Mouse (Mus musculus): ENCODE data around the gene Zfp821.
"Not testable (repeated sequence)": the region's sequence is repeated elsewhere in the genome, so short reads cannot be mapped to it uniquely, and the experiment has no call there.

Zfp821 gene

DNA sequence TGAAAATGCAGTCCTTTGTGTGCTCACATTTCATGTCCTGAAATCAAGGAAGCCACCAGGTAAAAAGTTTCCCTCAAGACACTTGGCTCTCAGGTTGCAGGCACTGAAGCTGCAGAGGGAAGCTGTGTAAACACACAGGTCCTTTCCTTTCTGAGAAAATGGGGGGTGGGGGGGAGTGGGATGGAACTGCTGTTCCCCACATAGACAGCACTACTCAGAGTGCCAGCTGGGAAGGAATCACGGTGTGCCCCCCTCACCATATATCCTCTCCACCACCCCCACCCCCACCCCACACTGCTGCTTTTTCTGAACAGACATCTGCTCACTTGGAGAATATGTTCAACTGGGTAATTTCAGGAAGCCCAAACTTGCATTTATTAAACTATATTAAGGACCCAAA lies 7.2 kb downstream of the Zfp821 start:
- DNase-seq (ENCODE audit: low spot score in 2 of 2): no peak

- DNase-seq (ENCODE audit: low spot score in 2 of 2): no peak
These were observed 9.6 kb downstream of the Zfp821 start for GRCm38 (mm10) chr8:109714961-109715360.

DNA sequence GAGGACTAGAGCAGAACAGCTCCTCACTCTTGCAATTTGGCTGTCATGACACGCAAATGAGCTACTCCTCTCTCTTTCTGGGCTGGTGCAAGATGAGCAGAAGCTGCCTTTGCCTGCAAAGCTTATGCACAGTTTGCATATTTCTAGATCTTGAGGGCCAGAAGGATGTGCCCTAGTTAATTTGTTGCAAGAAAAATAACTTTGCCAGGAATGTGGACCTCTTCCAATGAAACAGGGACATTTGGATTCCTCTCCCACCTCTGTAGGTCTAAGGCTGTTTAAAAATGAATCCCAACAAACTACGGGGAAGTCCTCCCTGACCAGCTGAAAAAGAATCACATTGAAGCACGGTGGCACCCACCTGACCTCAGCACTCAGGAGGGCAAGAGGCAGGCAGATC lies 19.8 kb downstream of the Zfp821 start:
- no peak for DNase-seq (ENCODE audit: low spot score in 2 of 2)

DNA sequence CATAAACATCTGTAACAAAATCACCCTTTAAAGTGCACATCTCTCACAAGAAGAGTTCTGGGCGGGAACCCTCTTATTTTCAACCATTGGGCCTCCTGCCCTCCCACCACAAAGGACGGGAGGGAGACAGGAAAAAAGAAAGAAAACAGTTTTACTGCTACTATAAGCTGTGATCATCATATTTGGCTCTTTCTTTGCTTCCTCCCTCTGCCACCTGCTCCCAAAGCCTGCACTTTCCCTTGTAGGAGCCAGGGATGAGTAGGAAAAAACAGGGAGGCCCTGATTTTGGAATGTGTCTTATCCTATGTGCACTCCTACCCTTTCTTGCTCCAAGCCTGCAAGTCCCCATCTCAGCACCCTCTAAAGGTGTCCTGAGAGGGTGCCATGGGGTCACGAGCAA lies 25.7 kb downstream of the Zfp821 start:
- DNase-seq (ENCODE audit: low spot score in 2 of 2): no peak

DNA sequence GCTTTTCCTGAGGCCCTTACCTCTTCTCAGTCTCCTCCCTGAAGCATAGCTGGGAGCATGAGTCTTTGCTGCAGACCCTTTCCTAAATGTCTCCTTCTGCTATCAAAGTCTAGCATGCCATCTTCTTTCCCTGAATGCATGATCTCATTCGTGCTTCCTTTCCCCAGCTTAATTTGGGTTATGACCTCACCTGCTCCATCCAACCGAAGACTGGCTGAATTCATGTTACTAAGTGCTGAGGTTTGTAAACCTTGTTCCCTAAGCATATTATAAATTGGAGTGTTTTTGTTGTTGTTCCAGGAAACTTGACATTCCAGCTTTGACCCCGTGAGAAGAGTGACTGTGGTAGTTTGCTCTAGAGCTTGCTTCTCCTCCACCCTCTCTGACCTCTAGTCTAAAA lies 28.7 kb downstream of the Zfp821 start:
- DNase-seq (ENCODE audit: low spot score in 2 of 2): no peak

GRCm38 (mm10) chr8:109736819-109737218 lies 31.5 kb downstream of the Zfp821 start:
- DNase-seq (ENCODE audit: low spot score in 2 of 2): no peak

DNA sequence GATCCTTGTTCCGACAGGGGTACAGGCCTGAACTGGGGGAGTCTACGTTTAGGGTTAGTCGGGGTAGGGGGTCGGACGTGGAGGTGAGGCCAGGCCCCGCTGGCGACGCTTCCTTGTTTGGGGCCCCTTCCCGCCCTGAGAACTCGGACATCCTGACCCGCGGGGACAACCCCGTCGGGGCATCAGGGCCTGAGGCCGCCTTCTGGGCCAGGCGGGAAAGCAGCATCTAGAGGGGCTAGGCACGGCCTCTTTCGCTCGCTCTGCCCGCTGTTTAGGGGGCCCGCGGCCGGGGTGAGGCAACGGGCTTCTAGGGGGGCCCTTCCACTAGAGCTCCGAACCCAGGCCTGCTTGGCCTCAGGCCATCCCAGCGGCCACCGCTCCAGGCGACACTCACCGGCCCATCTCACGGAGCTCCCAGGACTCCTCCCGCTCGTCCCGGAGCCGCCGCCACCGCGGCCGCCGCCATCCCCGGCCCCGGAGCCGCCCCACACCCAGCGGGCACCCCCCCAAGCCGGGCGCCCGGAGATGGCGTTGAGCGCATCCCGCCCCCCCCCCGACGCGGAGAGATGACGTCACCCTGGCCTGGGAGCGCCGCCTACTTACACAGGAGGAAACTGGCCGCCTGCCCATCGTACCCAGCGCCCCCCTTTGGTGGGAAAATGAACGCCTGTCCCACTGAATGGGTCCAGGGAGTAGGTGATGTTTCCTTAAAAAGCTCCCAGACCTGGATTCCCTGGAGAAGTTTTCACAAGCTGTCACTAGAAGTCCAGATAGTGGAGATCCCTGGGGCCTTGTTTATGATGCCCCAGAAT lies 32.1 kb downstream of the Zfp821 start, which contains the start of gene Atxn1l:
Atxn1l (minus strand) TSS at position 503 of the 812 bp plus-strand sequence.
- peak; percentile 53 to 88 for DNase-seq (ENCODE audit: low spot score in 2 of 2)

GRCm38 (mm10) chr8:109738049-109738380 lies 32.7 kb downstream of the Zfp821 start:
- no peak for DNase-seq (ENCODE audit: low spot score in 2 of 2)

- no peak for DNase-seq (ENCODE audit: low spot score in 2 of 2)
These were observed 42.3 kb downstream of the Zfp821 start for GRCm38 (mm10) chr8:109747468-109748199.

DNA sequence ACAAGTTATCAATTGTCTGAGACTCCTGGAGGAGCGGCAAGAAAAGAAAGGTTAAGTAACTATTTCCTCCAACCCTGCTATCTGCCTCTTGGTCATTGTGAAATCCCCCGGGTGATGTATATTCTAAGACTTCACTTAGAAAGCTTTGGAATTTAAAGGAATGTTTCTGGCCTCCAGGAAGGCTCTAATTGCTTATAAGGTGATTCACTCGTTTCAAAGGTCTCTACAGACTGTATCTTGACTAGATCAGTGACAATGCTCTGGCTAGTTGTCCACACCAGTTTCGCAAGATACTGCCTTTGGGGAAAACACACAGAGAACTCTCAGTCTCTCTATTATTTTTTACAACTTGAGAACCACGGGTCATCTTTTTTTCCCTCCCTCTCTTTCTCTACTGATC lies 44.9 kb downstream of the Zfp821 start:
- no peak for DNase-seq (ENCODE audit: low spot score in 2 of 2)

GRCm38 (mm10) chr8:109750699-109751098 lies 45.4 kb downstream of the Zfp821 start:
- DNase-seq (ENCODE audit: low spot score in 2 of 2): no peak

DNA sequence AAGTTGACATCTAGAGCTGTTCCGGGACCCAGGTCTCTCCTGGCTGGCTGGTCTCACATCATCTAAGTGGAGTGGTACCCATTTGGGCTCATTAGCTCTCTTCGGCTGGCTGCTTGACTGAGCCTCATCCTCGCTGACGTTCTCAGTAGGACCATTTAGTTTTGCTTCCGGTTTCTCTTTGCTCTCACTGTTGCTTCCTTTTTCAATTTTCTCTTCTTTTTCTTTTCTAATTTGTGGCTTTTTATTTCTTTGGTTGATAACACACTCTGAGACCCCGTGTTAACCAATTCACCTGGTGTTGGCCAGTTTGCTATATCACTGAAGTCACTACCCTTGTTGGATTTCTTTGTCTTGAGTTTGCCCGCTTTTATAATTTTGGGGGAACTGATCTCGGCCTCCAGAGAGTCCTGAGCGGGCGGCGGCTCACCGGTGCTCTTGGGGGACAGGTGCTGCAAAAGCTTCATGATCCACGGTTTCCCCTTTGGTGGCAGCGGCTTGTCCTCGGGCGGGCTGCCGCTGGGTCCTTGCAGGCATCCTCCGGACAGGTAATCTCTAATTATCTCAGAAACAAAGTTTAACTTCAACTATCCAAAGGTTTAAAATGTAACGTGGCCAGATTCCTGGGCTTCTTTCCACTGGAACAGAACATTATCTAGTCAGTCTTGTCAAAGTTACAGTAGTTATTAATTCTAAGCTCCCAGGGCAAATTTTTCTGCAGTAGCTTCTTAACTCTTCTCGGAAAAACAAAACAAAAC lies 46.6 kb downstream of the Zfp821 start:
- DNase-seq (ENCODE audit: low spot score in 2 of 2): no peak

DNA sequence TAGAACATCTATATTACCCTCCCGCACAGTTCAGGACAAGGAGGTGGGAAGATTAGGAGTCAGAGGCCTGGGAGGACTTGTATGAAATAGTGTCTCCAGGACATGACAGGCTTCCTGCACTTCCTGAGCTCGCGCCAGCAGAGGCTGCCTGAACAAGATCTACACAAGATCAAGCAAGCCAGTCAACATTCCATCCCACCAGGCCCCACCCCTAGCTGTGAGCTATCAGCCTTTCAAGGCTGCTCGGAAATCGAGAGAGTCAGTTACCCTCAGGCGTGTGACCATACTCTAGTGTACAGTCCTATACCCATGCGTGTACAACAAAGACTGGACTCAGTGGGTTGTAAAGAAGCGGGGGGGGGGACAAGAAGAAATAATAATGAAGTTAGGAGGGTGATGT lies 49.4 kb downstream of the Zfp821 start:
- no peak for DNase-seq (ENCODE audit: low spot score in 2 of 2)

GRCm38 (mm10) chr8:109755554-109755953 lies 50.2 kb downstream of the Zfp821 start:
- not testable (repeated sequence) for DNase-seq (ENCODE audit: low spot score in 2 of 2)

DNA sequence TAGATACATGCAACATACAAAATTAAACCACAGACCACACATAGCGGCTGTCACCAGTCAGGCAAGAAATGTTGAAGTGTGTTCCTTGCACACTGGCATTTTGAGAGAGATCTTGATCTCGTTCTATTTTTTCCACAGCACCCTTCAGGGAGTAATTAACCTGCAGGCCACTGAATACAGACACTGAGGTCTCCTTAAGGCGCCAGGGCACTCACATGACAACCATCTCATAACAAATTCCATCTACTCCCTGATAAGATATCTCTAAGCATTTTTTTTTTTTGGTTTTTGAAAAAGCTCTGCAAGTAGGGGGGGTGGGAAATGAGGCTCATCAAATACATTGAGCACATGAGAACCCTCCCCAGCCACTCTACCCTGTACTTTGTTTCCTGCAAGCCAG lies 51.5 kb downstream of the Zfp821 start:
- no peak for DNase-seq (ENCODE audit: low spot score in 2 of 2)

DNA sequence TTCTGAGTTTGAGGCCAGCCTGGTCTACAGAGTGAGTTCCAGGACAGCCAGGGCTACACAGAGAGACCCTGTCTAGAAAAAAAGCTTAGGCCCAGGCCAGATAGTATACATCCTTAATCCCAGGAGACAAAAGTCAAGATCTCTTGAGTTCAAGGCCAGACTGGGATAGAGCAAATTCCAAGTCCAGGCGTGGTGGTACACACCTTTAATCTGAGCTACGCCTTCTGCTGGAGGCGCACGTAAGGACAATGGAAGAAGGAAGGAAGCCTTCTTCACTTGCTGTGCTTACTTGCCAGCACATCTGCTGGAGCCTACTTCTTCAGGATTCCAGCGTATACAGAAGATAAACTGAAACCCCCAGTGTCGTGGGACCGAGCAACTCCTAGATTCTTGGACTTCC lies 54.1 kb downstream of the Zfp821 start:
- no peak for DNase-seq (ENCODE audit: low spot score in 2 of 2)

DNA sequence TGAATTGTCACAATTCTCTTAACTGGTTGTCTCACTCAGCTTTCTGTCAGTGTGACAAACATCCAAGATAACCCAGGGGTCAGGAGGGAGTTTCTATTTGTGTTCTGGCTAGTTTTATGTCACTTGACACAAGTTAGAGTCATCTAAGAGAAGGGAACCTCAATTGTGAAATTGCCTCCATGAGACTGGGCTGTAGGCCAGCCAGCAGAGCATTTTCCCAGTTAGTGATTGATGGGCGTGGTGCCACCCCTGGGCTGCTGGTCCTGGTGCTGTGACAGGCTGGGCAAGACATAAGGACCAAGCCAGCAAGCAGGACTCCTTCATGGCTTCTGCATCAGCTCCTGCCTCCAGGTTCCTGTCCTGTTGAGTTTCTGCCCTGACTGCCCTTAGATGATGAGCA lies 54.9 kb downstream of the Zfp821 start:
- no peak for DNase-seq (ENCODE audit: low spot score in 2 of 2)

- DNase-seq (ENCODE audit: low spot score in 2 of 2): no peak
These were observed 58.7 kb downstream of the Zfp821 start for GRCm38 (mm10) chr8:109764031-109764430.

- DNase-seq (ENCODE audit: low spot score in 2 of 2): no peak
These were observed 60.7 kb downstream of the Zfp821 start for GRCm38 (mm10) chr8:109766081-109766480.

DNA sequence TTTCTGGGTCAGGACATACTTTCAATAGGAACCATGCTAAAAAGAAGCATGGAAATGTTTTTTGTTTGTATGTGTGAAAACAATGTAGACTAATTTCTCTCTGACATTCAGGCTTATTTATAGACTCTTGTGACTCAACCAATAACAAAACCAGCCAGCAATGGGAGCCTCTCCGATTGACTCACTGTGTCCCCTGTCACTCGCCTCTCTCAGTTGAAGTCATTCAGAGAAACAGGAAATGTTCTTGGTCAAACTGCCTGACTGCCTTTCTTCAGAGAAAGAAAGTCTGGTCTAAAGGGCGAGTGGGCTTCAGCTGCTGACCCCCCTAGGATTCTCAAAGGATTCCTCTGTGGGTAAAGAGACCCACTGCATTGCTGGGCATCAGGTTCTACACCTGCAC lies 67.8 kb downstream of the Zfp821 start:
- DNase-seq (ENCODE audit: low spot score in 2 of 2): no peak
